In the genomic region with DNA sequence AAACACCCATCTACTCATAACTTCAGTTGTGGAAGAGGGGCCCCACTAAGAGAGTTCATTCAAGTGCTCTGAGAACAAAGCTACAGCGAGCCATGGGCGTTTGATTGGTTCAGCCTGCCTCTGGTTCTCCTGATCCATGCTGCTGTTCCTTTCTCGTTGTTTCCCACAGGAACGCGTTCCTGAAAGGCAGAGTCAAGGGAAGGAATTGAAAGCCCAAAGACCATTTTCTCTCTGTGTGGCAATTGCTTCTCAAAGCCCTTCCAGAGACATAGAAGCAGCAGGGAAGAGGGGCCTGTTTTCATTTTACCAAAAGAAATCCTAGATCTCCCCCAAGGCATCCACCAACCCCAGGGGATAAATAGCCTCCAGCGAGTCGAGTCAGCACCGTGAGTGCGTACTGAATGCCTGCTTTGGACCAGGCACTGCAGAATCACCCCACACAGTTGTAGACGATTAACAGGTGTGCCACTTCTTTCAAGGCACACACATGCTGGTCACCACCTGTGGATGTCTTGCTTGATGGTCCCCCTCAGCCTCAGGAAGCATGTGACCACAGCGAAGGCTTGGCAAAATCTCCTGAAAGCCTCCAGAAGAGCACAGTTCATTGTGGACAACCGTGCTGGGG, we compare ENCODE assay signal across 8 mouse cellular contexts.
DNase-seq lines count a peak whose midpoint lies in the region; ATAC-seq lines count a peak whose summit lies in the region.

No protein-coding gene starts in this region.

- H3K36me3 ChIP-seq in embryonic facial prominence, embryonic 15.5 days: no peaks in the 10 kb centered on the region
- H3K36me3 ChIP-seq in hindbrain, embryonic 16.5 days (ENCODE audit: control insufficient read depth, insufficient read depth, low read length): no peaks in the 10 kb centered on the region
- H3K36me3 ChIP-seq in neural tube, embryonic 12.5 days: no peaks in the 10 kb centered on the region

- no peak for ATAC-seq in embryonic facial prominence, embryonic 15.5 days (ENCODE audit: insufficient number of reproducible peaks, low FRiP score, low TSS enrichment, low read depth)
- no peak for ATAC-seq in hindbrain, embryonic 16.5 days
- no peak for ATAC-seq in neural tube, embryonic 12.5 days (ENCODE audit: low FRiP score, low read depth)

- H3K4me1 ChIP-seq in embryonic facial prominence, embryonic 15.5 days: peaks cover 27% of the 10 kb centered on the region
- H3K4me1 ChIP-seq in hindbrain, embryonic 16.5 days (ENCODE audit: control insufficient read depth, insufficient read depth, low read depth, low read length): peaks cover 5% of the 10 kb centered on the region
- peaks cover 13% of the 10 kb centered on the region; the same call in 1 of the 2 replicates for H3K4me1 ChIP-seq in neural tube, embryonic 12.5 days

- H3K4me2 ChIP-seq in embryonic facial prominence, embryonic 15.5 days (replicated peaks): peak overlapping the region; percentile 40
- H3K4me2 ChIP-seq in hindbrain, embryonic 16.5 days (ENCODE audit: low read length): peak overlapping the region; percentile 54
- H3K4me2 ChIP-seq in neural tube, embryonic 12.5 days (replicated peaks): peak overlapping the region; percentile 43

- intact Hi-C loops in left cerebral cortex, postnatal 36 days (cut with DNase I): no loop called here

- H3K9me3 ChIP-seq in embryonic facial prominence, embryonic 15.5 days (replicated peaks): no peaks in the 10 kb centered on the region
- H3K9me3 ChIP-seq in hindbrain, embryonic 16.5 days (ENCODE audit: control insufficient read depth, low read length): no peaks in the 10 kb centered on the region
- H3K9me3 ChIP-seq in neural tube, embryonic 12.5 days: no peaks in the 10 kb centered on the region

- no peaks in the 10 kb centered on the region for H3K27me3 ChIP-seq in embryonic facial prominence, embryonic 15.5 days
- no peaks in the 10 kb centered on the region for H3K27me3 ChIP-seq in hindbrain, embryonic 16.5 days (replicated peaks; ENCODE audit: control insufficient read depth, insufficient read depth, low read length)
- H3K27me3 ChIP-seq in neural tube, embryonic 12.5 days (replicated peaks): no peaks in the 10 kb centered on the region

- WGBS in embryonic facial prominence, embryonic 15.5 days: 15% methylated on average over 12 of the region's 12 CpGs
- 19% methylated on average over 12 of the region's 12 CpGs for WGBS in hindbrain, embryonic 16.5 days
- 25% methylated on average over 12 of the region's 12 CpGs for WGBS in neural tube, embryonic 12.5 days

- peak; percentile 3 to 4 for DNase-seq in left cerebral cortex, adult 18-20 months (ENCODE audit: low spot score in 2 of 2)
- DNase-seq in left cerebral cortex, postnatal 36 days (ENCODE audit: low spot score in 2 of 2): no peak
- DNase-seq in adrenal gland, postnatal 4 days (ENCODE audit: low spot score in 2 of 2): no peak
- no peak for DNase-seq in kidney, postnatal 25 days
- DNase-seq in urinary bladder, postnatal 36 days (ENCODE audit: low spot score in 2 of 2): no peak

- no peak overlapping the region; the same call in 1 of the 2 replicates for H3K9ac ChIP-seq in embryonic facial prominence, embryonic 15.5 days
- peak overlapping the region; percentile 42; the same call in 1 of the 2 replicates for H3K9ac ChIP-seq in hindbrain, embryonic 16.5 days (ENCODE audit: low read depth, low read length)
- 0 out of 2 replicates have a peak overlapping the region, but pooled peaks have one; percentile 7 for H3K9ac ChIP-seq in neural tube, embryonic 12.5 days

- no peak overlapping the region for H3K27ac ChIP-seq in embryonic facial prominence, embryonic 15.5 days (replicated peaks)
- peak overlapping the region; percentile 32; the same call in 1 of the 2 replicates for H3K27ac ChIP-seq in hindbrain, embryonic 16.5 days (ENCODE audit: low read depth, low read length)
- no peak overlapping the region for H3K27ac ChIP-seq in neural tube, embryonic 12.5 days

- H3K4me3 ChIP-seq in embryonic facial prominence, embryonic 15.5 days (replicated peaks): peak overlapping the region; percentile 24
- H3K4me3 ChIP-seq in hindbrain, embryonic 16.5 days (ENCODE audit: low read length): peak overlapping the region; percentile 31
- no peak overlapping the region for H3K4me3 ChIP-seq in neural tube, embryonic 12.5 days

Comparison
In these comparisons a context has a peak if more than half of its experiments do, and no peak if none do; other contexts are left out.
1. DNase-seq: peak in left cerebral cortex, adult 18-20 months (2 of 2); none in left cerebral cortex, postnatal 36 days (0 of 2), adrenal gland, postnatal 4 days (0 of 2), kidney, postnatal 25 days (0 of 2) and urinary bladder, postnatal 36 days (0 of 2).
2. Peak in every context shown above with its lines, with median percentiles within 50 percentile points of each other: H3K4me2 ChIP-seq.